Mouse (Mus musculus) heart, adult 2 months (tissue): ENCODE measurements around the gene Rbp2.

Source experiments
- CTCF ChIP-seq: fragments of 200-600 bp; IDR thresholded peaks from 2 replicates; pipeline ENCODE4 v1.8.1; 2022; ENCODE audit warnings: antibody characterized with exemption, mild to moderate bottlenecking, moderate library complexity
- POLR2A ChIP-seq: fragments of 200-500 bp; IDR thresholded peaks from 2 replicates; pipeline ENCODE4 v1.6.1; 2011; ENCODE audit warnings: mild to moderate bottlenecking, low read depth, low read length, control low read depth; ENCODE audit not compliant: insufficient read depth

DNA sequence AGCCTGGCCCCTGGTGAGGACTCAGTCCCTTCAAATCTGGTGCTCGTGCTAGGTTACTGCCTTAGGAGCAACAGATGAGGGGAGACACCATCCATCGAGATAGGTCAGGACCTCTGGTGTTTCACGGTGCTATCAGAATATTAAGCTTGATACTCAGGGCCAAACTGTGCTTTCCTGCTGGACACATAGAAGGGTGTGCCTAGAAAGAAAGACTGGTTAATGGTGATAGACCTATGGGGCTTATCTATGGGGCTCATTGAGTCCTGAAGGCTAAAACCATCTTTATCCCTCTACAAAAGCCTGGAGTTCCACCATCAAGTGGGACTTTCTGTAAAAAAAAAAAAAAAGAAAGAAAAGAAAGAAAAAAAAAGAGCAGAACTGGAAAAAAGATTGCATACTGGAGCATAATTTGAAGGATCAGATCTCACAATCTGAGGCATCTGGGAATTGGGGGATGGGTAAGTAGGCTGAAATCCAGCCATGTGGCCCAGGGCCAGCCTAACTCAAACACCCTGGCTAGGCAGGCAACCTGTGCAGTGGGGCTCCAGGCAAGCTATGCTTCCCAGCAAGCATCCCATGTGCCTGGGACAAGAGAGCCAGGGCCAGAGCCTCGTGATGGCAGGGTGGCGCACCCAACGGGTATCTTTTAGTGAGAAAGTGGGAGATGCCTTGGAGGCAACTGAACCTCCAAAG lies 24.6 kb downstream of the Rbp2 start:
- TF ChIP-seq CTCF = no peak
- no peak for TF ChIP-seq POLR2A
